Mouse (Mus musculus): ENCODE measurements around the gene Bcl11a.

- TF ChIP-seq POLR2A (IDR thresholded peaks at IDR 0.05; ENCODE audit: insufficient read depth, low read depth, low read length) = no peak
- TF ChIP-seq CTCF (IDR thresholded peaks at IDR 0.05; ENCODE audit: insufficient read depth, low read depth, low read length) = no peak
These were observed 17.4 kb upstream of the Bcl11a start for GRCm38 (mm10) chr11:24060428-24060827.
